Mouse (Mus musculus) G1E (cell line): ENCODE results near the gene Fam50b. TPM values are rescaled to one million over a fixed set of nuclear protein-coding genes. Genes with fewer than 3 reads are reported as not detected.

Source experiments
- ATAC-seq: 2 replicates; pipeline ENCODE4 v1.8.0; 2016; ENCODE audit warnings: mild to moderate bottlenecking; ENCODE audit not compliant: insufficient number of reproducible peaks, poor library complexity, low FRiP score, severe bottlenecking; ENCODE audit errors: extremely low read depth
- DNase-seq: peaks from one replicate; pipeline ENCODE4 v3.0.0; 2012; ENCODE audit warnings: low spot score
- H3K27me3 ChIP-seq: 2 replicates; pipeline ENCODE4 v1.6.1; 2012; ENCODE audit warnings: mild to moderate bottlenecking, low read length, inconsistent platforms; ENCODE audit not compliant: insufficient read depth
- H3K36me3 ChIP-seq: replicated peaks from 2 replicates; pipeline ENCODE3; 2012; ENCODE audit warnings: mild to moderate bottlenecking, inconsistent platforms
- H3K4me1 ChIP-seq: 2 replicates; pipeline ENCODE4 v1.6.1; 2012; ENCODE audit warnings: low read depth, low read length, inconsistent platforms, mixed read lengths; ENCODE audit not compliant: insufficient read depth
- H3K4me3 ChIP-seq: 2 replicates; pipeline ENCODE4 v1.5.1; 2012; ENCODE audit warnings: low read depth, mild to moderate bottlenecking, inconsistent platforms, low read length, moderate library complexity, mixed read lengths
- H3K9me3 ChIP-seq: replicated peaks from 2 replicates; pipeline ENCODE4 v1.6.1; 2012; ENCODE audit warnings: inconsistent platforms
- CTCF ChIP-seq: IDR thresholded peaks from 2 replicates; pipeline ENCODE4 v1.5.1; 2012; ENCODE audit warnings: low read depth, low read length, inconsistent platforms, mixed read lengths
- GATA1 ChIP-seq: IDR thresholded peaks from 2 replicates; pipeline ENCODE4 v1.6.1; 2012; ENCODE audit warnings: borderline replicate concordance, low read length, inconsistent platforms, mixed read lengths
- GATA2 ChIP-seq: IDR thresholded peaks from 2 replicates; pipeline ENCODE4 v1.6.1; 2012; ENCODE audit warnings: low read depth, low read length, inconsistent platforms, borderline replicate concordance
- POLR2AphosphoS5 ChIP-seq: IDR thresholded peaks from 2 replicates; pipeline ENCODE4 v1.6.1; 2012; ENCODE audit warnings: low read depth, low read length, inconsistent platforms; ENCODE audit not compliant: insufficient replicate concordance
- TAL1 ChIP-seq: conservative IDR thresholded peaks from 2 replicates; pipeline ENCODE4 v1.6.1; 2012; ENCODE audit warnings: low read depth, low read length, inconsistent platforms, mixed read lengths
- polyA plus RNA-seq: library from polyadenylated mRNA; stranded (reverse); fragments of >175 nt; gene quantifications from 2 replicates; pipeline ENCODE4 v1.2.3, GENCODE M21; 2012
- total RNA-seq, 2 experiments: library from RNA; stranded (forward) in 1 of 2; stranded (reverse) in 1 of 2; fragments of 200-1000 nt in 1 of 2; fragments of >200 nt in 1 of 2; fragmentation: Nextera tagmentation in 1 of 2; gene quantifications; 2 replicates each; pipeline ENCODE4 v1.2.3; 2014 to 2017

Fam50b gene
- total and polyA plus RNA-seq, 3 experiments = not detected

- Histone ChIP-seq H3K4me1 (no peaks in the 10 kb centered on the region), H3K27me3 (peaks cover 29% of the 10 kb centered on the region), H3K9me3 (peaks cover 3% of the 10 kb centered on the region), H3K36me3 (no peaks in the 10 kb centered on the region), H3K4me3 (no peak overlapping the region)
- ATAC-seq (no peak), DNase-seq (no peak)
- TF ChIP-seq GATA1 (no peak), GATA2 (no peak), TAL1 (no peak), CTCF (no peak), POLR2AphosphoS5 (no peak)
Observed at GRCm38 (mm10) chr13:34762865-34763264, 28.2 kb downstream of the Fam50b start.

GRCm38 (mm10) chr13:34765269-34765668 is 30.6 kb downstream of the Fam50b start:
- Histone ChIP-seq H3K4me1 (no peaks in the 10 kb centered on the region), H3K4me3 (no peak overlapping the region), H3K27me3 (peaks cover 23% of the 10 kb centered on the region), H3K36me3 (no peaks in the 10 kb centered on the region), H3K9me3 (no peaks in the 10 kb centered on the region)
- no peak for DNase-seq
- ATAC-seq = no peak
- TF ChIP-seq TAL1 = no peak
- no peak for TF ChIP-seq GATA1
- no peak for TF ChIP-seq GATA2
- no peak for TF ChIP-seq CTCF
- no peak for TF ChIP-seq POLR2AphosphoS5

- Histone ChIP-seq H3K4me3 (no peak overlapping the region), H3K36me3 (no peaks in the 10 kb centered on the region), H3K27me3 (peaks cover 27% of the 10 kb centered on the region), H3K4me1 (no peaks in the 10 kb centered on the region), H3K9me3 (no peaks in the 10 kb centered on the region)
- ATAC-seq (no peak), DNase-seq (no peak)
- no peak for TF ChIP-seq GATA2
- no peak for TF ChIP-seq TAL1
- no peak for TF ChIP-seq POLR2AphosphoS5
- TF ChIP-seq GATA1 = no peak
- TF ChIP-seq CTCF = no peak
Observed at GRCm38 (mm10) chr13:34766572-34766971, 31.9 kb downstream of the Fam50b start.

GRCm38 (mm10) chr13:34767527-34768292 is 33.1 kb downstream of the Fam50b start:
- H3K27me3 ChIP-seq = peaks cover 27% of the 10 kb centered on the region
- no peaks in the 10 kb centered on the region for H3K9me3 ChIP-seq
- no peaks in the 10 kb centered on the region for H3K4me1 ChIP-seq
- DNase-seq (no peak), ATAC-seq (no peak)
- TF ChIP-seq POLR2AphosphoS5 (no peak), CTCF (no peak), TAL1 (no peak), GATA1 (no peak), GATA2 (no peak)
- no peaks in the 10 kb centered on the region for H3K36me3 ChIP-seq
- no peak overlapping the region for H3K4me3 ChIP-seq

- no peaks in the 10 kb centered on the region for H3K36me3 ChIP-seq
- H3K9me3 ChIP-seq = no peaks in the 10 kb centered on the region
- no peak for ATAC-seq
- no peaks in the 10 kb centered on the region; the same call in 1 of the 2 replicates for H3K4me1 ChIP-seq
- no peak overlapping the region for H3K4me3 ChIP-seq
- no peak for DNase-seq
- no peak for TF ChIP-seq TAL1
- TF ChIP-seq POLR2AphosphoS5 = no peak
- TF ChIP-seq CTCF = no peak
- no peak for TF ChIP-seq GATA2
- no peak for TF ChIP-seq GATA1
- peaks cover 15% of the 10 kb centered on the region for H3K27me3 ChIP-seq
Observed at GRCm38 (mm10) chr13:34776767-34777166, 42.1 kb downstream of the Fam50b start.

GRCm38 (mm10) chr13:34780856-34781610 is 46.4 kb downstream of the Fam50b start:
- H3K36me3 ChIP-seq = no peaks in the 10 kb centered on the region
- ATAC-seq = no peak
- TF ChIP-seq TAL1 = no peak
- no peak for TF ChIP-seq GATA2
- TF ChIP-seq GATA1 = no peak
- TF ChIP-seq CTCF = no peak
- TF ChIP-seq POLR2AphosphoS5 = no peak
- DNase-seq = no peak
- H3K9me3 ChIP-seq = no peaks in the 10 kb centered on the region
- no peak overlapping the region for H3K4me3 ChIP-seq
- H3K4me1 ChIP-seq = peaks cover 13% of the 10 kb centered on the region
- peaks cover 6% of the 10 kb centered on the region; the same call in 1 of the 2 replicates for H3K27me3 ChIP-seq
